Mouse (Mus musculus) midbrain, embryonic 11.5 days (tissue): ENCODE data around the gene Gda. TPM values are rescaled to one million over a fixed set of nuclear protein-coding genes. Genes with fewer than 3 reads are reported as not detected.

Experiments
- ATAC-seq: fragments of 200-750 bp; cut with Nextera tagmentation; 2 replicates; pipeline ENCODE4 v1.8.0; 2017; ENCODE audit warnings: moderate TSS enrichment, moderate library complexity; ENCODE audit not compliant: low FRiP score
- DNase-seq: peaks from one replicate; pipeline ENCODE4 v3.0.0; 2015; ENCODE audit warnings: low spot score; ENCODE audit errors: missing footprints
- H3K27ac ChIP-seq: fragments of 300-500 bp; sonication (generic); 2 replicates; pipeline ENCODE4 v1.5.1; 2014; ENCODE audit warnings: low read depth, low read length
- H3K27me3 ChIP-seq: fragments of 300-500 bp; sonication (generic); 2 replicates; pipeline ENCODE4 v1.6.1; 2014; ENCODE audit warnings: mild to moderate bottlenecking, low read length, moderate library complexity, mixed read lengths; ENCODE audit not compliant: control insufficient read depth, insufficient read depth
- H3K36me3 ChIP-seq: fragments of 300-500 bp; sonication (generic); 2 replicates; pipeline ENCODE4 v1.6.1; 2014; ENCODE audit warnings: mild to moderate bottlenecking, low read length, moderate library complexity, mixed read lengths; ENCODE audit not compliant: control insufficient read depth, insufficient read depth
- H3K4me1 ChIP-seq: fragments of 300-500 bp; sonication (generic); 2 replicates; pipeline ENCODE4 v1.6.1; 2014; ENCODE audit warnings: low read length; ENCODE audit not compliant: control insufficient read depth, insufficient read depth
- H3K4me2 ChIP-seq: fragments of 300-500 bp; sonication (generic); 2 replicates; pipeline ENCODE4 v1.6.1; 2014; ENCODE audit warnings: mild to moderate bottlenecking, moderate library complexity
- H3K4me3 ChIP-seq: fragments of 300-500 bp; sonication (generic); 2 replicates; pipeline ENCODE4 v1.5.1; 2014; ENCODE audit warnings: low read depth, low read length
- H3K9ac ChIP-seq: fragments of 300-500 bp; sonication (generic); 2 replicates; pipeline ENCODE4 v1.6.1; 2014; ENCODE audit warnings: low read length
- H3K9me3 ChIP-seq: fragments of 300-500 bp; sonication (generic); 2 replicates; pipeline ENCODE4 v1.6.1; 2016; ENCODE audit warnings: low read length; ENCODE audit not compliant: control insufficient read depth
- WGBS: fragments of 180-500 bp; shearing (Covaris S2); extraction: QIAGEN DNeasy Blood & Tissue Kit; methylation state at CpG from one replicate; pipeline ENCODE4 v1.1.7; 2014; 5-methylcytosine and 5-hydroxymethylcytosine counted together
- polyA plus RNA-seq: library from polyadenylated mRNA; unstranded; fragments of >200 nt; fragmentation: Nextera tagmentation; extraction: Ambion mirVana; gene quantifications from 2 replicates; pipeline ENCODE4 v1.2.1, GENCODE M21; 2014

The Gda gene
- 0.05 and 0.10 TPM in 2 replicates for polyA plus RNA-seq

GRCm38 (mm10) chr19:21473345-21473744 lies at the start of gene Gda:
Gene Gda (minus strand): TSS chr19:21473445.
- Histone ChIP-seq H3K27ac (no peak within 1 kb of the TSS), H3K36me3 (no peaks in the 10 kb centered on the region), H3K9ac (peak within 1 kb of the TSS; percentile 30; the same call in 1 of the 2 replicates), H3K4me3 (peak within 1 kb of the TSS; percentile 41), H3K4me2 (peak within 1 kb of the TSS; percentile 70), H3K4me1 (no peaks in the 10 kb centered on the region), H3K9me3 (no peaks in the 10 kb centered on the region; the same call in 1 of the 2 replicates), H3K27me3 (peaks cover 13% of the 10 kb centered on the region)
- ATAC-seq = no peak
- DNase-seq = no peak
- 69% methylated on average over 2 of the region's 2 CpGs for WGBS

DNA sequence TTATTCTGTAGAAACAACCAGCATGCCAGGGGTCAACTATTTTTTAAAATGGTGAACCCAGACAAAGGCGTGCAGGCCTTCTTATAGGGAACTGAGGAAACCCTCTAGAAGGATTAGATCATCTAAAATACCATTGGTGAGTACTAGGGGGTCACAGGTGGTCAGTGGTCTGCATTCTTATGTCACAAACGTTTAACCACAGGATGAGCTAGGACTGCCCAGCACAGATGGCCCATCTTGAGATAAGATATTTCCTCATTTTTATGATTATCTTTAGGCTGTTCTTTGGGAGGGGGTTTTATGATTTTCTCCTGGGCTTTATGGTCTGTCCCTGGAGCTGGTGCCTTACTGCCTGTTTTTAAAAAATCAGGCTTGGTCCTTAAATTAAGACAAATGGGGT lies 47.0 kb upstream of the Gda start:
- Histone ChIP-seq H3K9ac (no peak overlapping the region), H3K27ac (no peak overlapping the region), H3K27me3 (no peaks in the 10 kb centered on the region), H3K4me1 (no peaks in the 10 kb centered on the region), H3K4me3 (no peak overlapping the region), H3K4me2 (no peak overlapping the region), H3K9me3 (no peaks in the 10 kb centered on the region), H3K36me3 (no peaks in the 10 kb centered on the region)
- 73% methylated on average over 2 of the region's 2 CpGs for WGBS
- DNase-seq (no peak), ATAC-seq (no peak)

DNA sequence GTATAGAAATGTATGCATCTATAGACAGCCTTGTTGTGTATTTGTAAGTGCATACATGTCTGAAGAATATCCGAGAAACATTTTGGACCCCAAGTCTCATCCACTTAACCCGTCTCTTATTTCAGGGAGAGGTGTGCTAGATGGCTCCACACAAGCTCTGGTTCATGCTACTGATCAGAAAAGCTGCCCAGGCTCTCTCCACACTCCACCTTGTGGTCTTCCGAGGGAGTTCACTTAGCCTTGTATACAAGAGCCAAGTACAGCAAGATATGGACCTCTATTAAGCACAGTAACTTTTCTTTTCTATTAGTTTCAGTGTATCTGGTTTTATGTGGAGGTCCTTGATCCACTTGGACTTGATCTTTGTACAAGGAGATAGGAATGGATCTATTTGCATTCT lies 36.9 kb upstream of the Gda start:
- no peaks in the 10 kb centered on the region for H3K4me1 ChIP-seq
- ATAC-seq (no peak), DNase-seq (peak; percentile 89)
- H3K4me2 ChIP-seq = no peak overlapping the region
- H3K36me3 ChIP-seq = no peaks in the 10 kb centered on the region
- no peaks in the 10 kb centered on the region for H3K9me3 ChIP-seq
- H3K9ac ChIP-seq = no peak overlapping the region
- 63% methylated on average over 3 of the region's 3 CpGs for WGBS
- no peak overlapping the region for H3K27ac ChIP-seq
- H3K27me3 ChIP-seq = no peaks in the 10 kb centered on the region
- H3K4me3 ChIP-seq = no peak overlapping the region

GRCm38 (mm10) chr19:21507561-21508232 lies 34.5 kb upstream of the Gda start:
- Histone ChIP-seq H3K4me3 (no peak overlapping the region), H3K4me2 (no peak overlapping the region), H3K36me3 (no peaks in the 10 kb centered on the region), H3K9me3 (no peaks in the 10 kb centered on the region), H3K27me3 (no peaks in the 10 kb centered on the region), H3K9ac (no peak overlapping the region), H3K27ac (no peak overlapping the region), H3K4me1 (no peaks in the 10 kb centered on the region)
- ATAC-seq (no peak), DNase-seq (no peak)
- 88% methylated on average over 7 of the region's 7 CpGs for WGBS

- 87% methylated on average over 2 of the region's 2 CpGs for WGBS
- H3K4me2 ChIP-seq = no peak overlapping the region
- no peak overlapping the region for H3K27ac ChIP-seq
- H3K4me1 ChIP-seq = no peaks in the 10 kb centered on the region
- DNase-seq = no peak
- no peaks in the 10 kb centered on the region for H3K36me3 ChIP-seq
- no peak overlapping the region for H3K4me3 ChIP-seq
- no peak overlapping the region for H3K9ac ChIP-seq
- H3K9me3 ChIP-seq = no peaks in the 10 kb centered on the region
- H3K27me3 ChIP-seq = no peaks in the 10 kb centered on the region
- no peak for ATAC-seq
Measured at GRCm38 (mm10) chr19:21507133-21507532, 33.9 kb upstream of the Gda start.

GRCm38 (mm10) chr19:21504716-21505115 lies 31.5 kb upstream of the Gda start:
- 61% methylated on average over 2 of the region's 2 CpGs for WGBS
- no peaks in the 10 kb centered on the region for H3K9me3 ChIP-seq

DNA sequence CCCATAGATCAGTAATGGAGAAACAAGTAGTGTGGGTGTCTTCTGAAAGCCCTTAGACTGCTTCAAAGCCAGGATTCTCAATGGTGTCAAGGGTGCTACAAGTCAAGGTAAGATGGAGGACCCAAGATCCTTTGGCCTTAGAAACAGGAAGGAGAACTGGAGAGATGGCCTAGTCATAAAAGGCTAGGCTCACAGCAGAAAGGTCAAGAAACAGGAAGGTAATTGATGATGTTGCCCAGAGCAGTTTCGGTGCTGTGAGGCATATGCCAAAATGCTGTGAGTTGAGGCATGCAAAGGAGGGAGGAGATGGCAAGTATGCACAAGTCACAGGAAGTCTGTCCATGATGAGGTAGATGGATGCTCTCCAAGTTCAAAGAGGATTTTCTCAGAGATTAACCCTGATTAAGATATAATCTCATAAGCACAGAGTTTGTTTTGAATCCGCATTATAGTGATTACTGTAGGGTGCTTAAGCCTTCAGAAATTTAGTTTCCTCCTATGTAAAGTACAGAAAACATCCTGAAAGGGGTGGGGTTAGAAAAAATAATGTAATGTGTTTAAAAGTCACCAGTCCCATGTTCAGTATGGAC lies 26.2 kb upstream of the Gda start:
- ATAC-seq (no peak), DNase-seq (no peak)
- H3K9me3 ChIP-seq = no peaks in the 10 kb centered on the region
- no peak overlapping the region for H3K4me3 ChIP-seq
- no peaks in the 10 kb centered on the region for H3K36me3 ChIP-seq
- 88% methylated on average over 2 of the region's 2 CpGs for WGBS
- no peaks in the 10 kb centered on the region for H3K4me1 ChIP-seq
- no peak overlapping the region for H3K27ac ChIP-seq
- no peaks in the 10 kb centered on the region for H3K27me3 ChIP-seq
- no peak overlapping the region for H3K9ac ChIP-seq
- no peak overlapping the region for H3K4me2 ChIP-seq

More at GRCm38 (mm10) chr19:21504716-21505115, 31.5 kb upstream of the Gda start:
- Histone ChIP-seq H3K27ac (no peak overlapping the region), H3K9ac (no peak overlapping the region), H3K36me3 (no peaks in the 10 kb centered on the region), H3K27me3 (no peaks in the 10 kb centered on the region), H3K4me1 (no peaks in the 10 kb centered on the region), H3K4me3 (no peak overlapping the region), H3K4me2 (no peak overlapping the region)
- DNase-seq (no peak), ATAC-seq (no peak)

- DNase-seq (no peak), ATAC-seq (no peak)
- WGBS = 83% methylated on average over 4 of the region's 4 CpGs
- no peak overlapping the region for H3K9ac ChIP-seq
- H3K27me3 ChIP-seq = no peaks in the 10 kb centered on the region
- H3K4me2 ChIP-seq = no peak overlapping the region
- H3K36me3 ChIP-seq = no peaks in the 10 kb centered on the region
- no peaks in the 10 kb centered on the region for H3K9me3 ChIP-seq
- H3K4me3 ChIP-seq = no peak overlapping the region
- H3K4me1 ChIP-seq = no peaks in the 10 kb centered on the region
- H3K27ac ChIP-seq = no peak overlapping the region
Measured at GRCm38 (mm10) chr19:21495817-21496216, 22.6 kb upstream of the Gda start.

GRCm38 (mm10) chr19:21493807-21494521 lies 20.7 kb upstream of the Gda start:
- H3K36me3 ChIP-seq = no peaks in the 10 kb centered on the region
- DNase-seq (no peak), ATAC-seq (no peak)
- no peaks in the 10 kb centered on the region for H3K4me1 ChIP-seq
- no peak overlapping the region for H3K9ac ChIP-seq
- H3K27ac ChIP-seq = no peak overlapping the region
- H3K9me3 ChIP-seq = no peaks in the 10 kb centered on the region
- no peaks in the 10 kb centered on the region for H3K27me3 ChIP-seq
- WGBS = 84% methylated on average over 10 of the region's 10 CpGs
- no peak overlapping the region for H3K4me2 ChIP-seq
- H3K4me3 ChIP-seq = no peak overlapping the region
